Mouse (Mus musculus) effector memory CD4-positive, alpha-beta T cell, adult 7 months (primary cell): Measurements from ENCODE around the gene Sept10. TPM values are rescaled to one million over a fixed set of nuclear protein-coding genes. Genes with fewer than 3 reads are reported as not detected.

Source experiments
- polyA plus RNA-seq: library from polyadenylated mRNA; unstranded; fragments of 100-300 nt; shearing (Covaris generic); gene quantifications from one replicate; pipeline ENCODE4 v1.2.1, GENCODE M21; 2017

Sept10 gene
- 0.57 TPM for polyA plus RNA-seq

GRCm38 (mm10) chr10:59221473-59222270 is at the start of gene Sept10, which contains the start of gene Sowahc:
Gene Sept10, minus strand, starts transcription at chr10:59221847.
Gene Sowahc, plus strand, starts transcription at chr10:59221953.

Other genes with a start within 250 kb of the Sept10 start
- gene Sowahc, start 106 bp upstream of the Sept10 start, polyA plus RNA-seq = 1.1 TPM
- 39.9 TPM for gene P4ha1, start 101.4 kb upstream of the Sept10 start, polyA plus RNA-seq
- gene Gm10273, start 173.8 kb upstream of the Sept10 start, polyA plus RNA-seq = 104 TPM
- gene Pla2g12b, start 181.8 kb upstream of the Sept10 start, polyA plus RNA-seq = not detected
- not detected for gene Oit3, start 219.9 kb upstream of the Sept10 start, polyA plus RNA-seq